Mouse (Mus musculus): Measurements from ENCODE around the gene F3.

- TF ChIP-seq CTCF (IDR thresholded peaks at IDR 0.05; ENCODE audit: control insufficient read depth, insufficient read depth, insufficient replicate concordance, low read depth, low read length) (peak; percentile 67; the same call in 1 of the 2 replicates), POLR2A (IDR thresholded peaks at IDR 0.05; ENCODE audit: control insufficient read depth, low read depth, low read length) (no peak)
These were observed 54.6 kb downstream of the F3 start for GRCm38 (mm10) chr3:121777943-121778342.

All from testis, adult 2 months (tissue).